Mouse (Mus musculus) MEL (cell line): ENCODE results near the gene Olfr247.
"Not testable (repeated sequence)": the region's sequence is repeated elsewhere in the genome, so short reads cannot be mapped to it uniquely, and the experiment has no call there.

Source experiments
- CHD1 ChIP-seq: IDR thresholded peaks from 2 replicates; pipeline ENCODE4 v1.6.1; 2012; ENCODE audit warnings: low read depth, mild to moderate bottlenecking, inconsistent platforms, low read length, improper control_type of control experiment
- CTCF ChIP-seq, 3 experiments: IDR thresholded peaks in 2 of 3; conservative IDR thresholded peaks in 1 of 3; 2 replicates each; pipeline ENCODE4 v1.5.1; 2011 to 2012; ENCODE audit warnings: low read length in 3 of 3, low read depth in 2 of 3, mild to moderate bottlenecking in 2 of 3, improper control_type of control experiment in 1 of 3, inconsistent platforms in 1 of 3, mixed read lengths in 1 of 3, moderate library complexity in 1 of 3; ENCODE audit not compliant: control insufficient read depth in 1 of 3, insufficient read depth in 1 of 3, poor library complexity in 1 of 3, severe bottlenecking in 1 of 3
- HCFC1 ChIP-seq: IDR thresholded peaks from 2 replicates; pipeline ENCODE4 v1.6.1; 2012; ENCODE audit warnings: low read depth, mild to moderate bottlenecking, inconsistent platforms, low read length, improper control_type of control experiment, moderate library complexity
- MAX ChIP-seq: IDR thresholded peaks from 2 replicates; pipeline ENCODE4 v1.6.1; 2011; ENCODE audit warnings: low read length, improper control_type of control experiment
- SMC3 ChIP-seq: IDR thresholded peaks from 2 replicates; pipeline ENCODE4 v1.6.1; 2011; ENCODE audit warnings: low read depth, low read length, improper control_type of control experiment

- TF ChIP-seq HCFC1; SMC3; MAX; CHD1; CTCF (IDR thresholded peaks at IDR 0.05 in 2 of 3, conservative IDR thresholded peaks at IDR 0.05 in 1 of 3; ENCODE audit: control insufficient read depth in 1 of 3, insufficient read depth in 1 of 3, low read depth in 2 of 3, low read length in 3 of 3, poor library complexity in 1 of 3, severe bottlenecking in 1 of 3): not testable (repeated sequence)
These were observed 8.8 kb downstream of the Olfr247 start, which contains the start of gene Olfr819 for GRCm38 (mm10) chr10:129967166-129967565.
